Comparison of ENCODE assay signal across 24 mouse cellular contexts in the genomic region with DNA sequence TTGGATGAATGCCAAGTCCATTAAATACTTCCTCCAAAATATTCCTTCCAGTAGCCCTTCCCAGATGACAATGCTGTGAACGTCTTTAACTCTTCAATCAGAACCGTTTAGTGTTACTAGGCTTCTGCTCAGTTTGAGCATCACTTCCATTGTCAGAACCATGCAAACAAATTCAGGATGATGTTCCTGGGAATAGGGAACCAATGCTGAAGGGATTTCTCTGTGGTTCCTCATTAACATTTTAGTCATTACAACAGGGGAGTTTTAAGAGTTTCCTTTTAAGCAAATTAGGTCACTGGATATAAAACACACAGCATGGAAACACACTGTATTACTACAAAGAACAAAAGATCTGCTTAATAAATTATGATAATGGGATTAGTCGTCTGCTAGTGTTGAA.
A peak's percentile ranks its signal among the peaks of the same experiment; 100 is the strongest.
DNase-seq lines count a peak whose midpoint lies in the region; ATAC-seq and TF ChIP-seq lines count a peak whose summit lies in the region.
"Had no signal": no experiment of that assay in that cellular context is flagged by ENCODE, and none has a peak within 500 bp of the region (broad histone marks: within the 10 kb centered on the region; RNA-seq: fewer than 3 reads in every experiment).

No protein-coding gene starts in this region.

- no peaks in the 10 kb centered on the region for H3K9me3 ChIP-seq in embryonic facial prominence, embryonic 14.5 days (ENCODE audit: control insufficient read depth, low read length)
- no peaks in the 10 kb centered on the region for H3K9me3 ChIP-seq in embryonic facial prominence, embryonic 10.5 days
- no peaks in the 10 kb centered on the region for H3K9me3 ChIP-seq in lung, embryonic 14.5 days (ENCODE audit: low read depth, low read length)
- no peaks in the 10 kb centered on the region for H3K9me3 ChIP-seq in neural tube, embryonic 14.5 days (ENCODE audit: control insufficient read depth, low read length)
- no peaks in the 10 kb centered on the region; the same call in 1 of the 2 replicates for H3K9me3 ChIP-seq in neural tube, embryonic 15.5 days (replicated peaks)
- H3K9me3 ChIP-seq: embryonic facial prominence, embryonic 15.5 days; forebrain, embryonic 10.5 days; heart, embryonic 10.5 days; hindbrain, embryonic 12.5 days had no signal

- no peaks in the 10 kb centered on the region for H3K27me3 ChIP-seq in embryonic facial prominence, embryonic 14.5 days (replicated peaks; ENCODE audit: control insufficient read depth, insufficient read depth, low read length)
- H3K27me3 ChIP-seq in embryonic facial prominence, embryonic 10.5 days (replicated peaks; ENCODE audit: low read depth, poor library complexity, severe bottlenecking) = no peaks in the 10 kb centered on the region
- H3K27me3 ChIP-seq in lung, embryonic 14.5 days (ENCODE audit: insufficient read depth, low read length) = no peaks in the 10 kb centered on the region
- H3K27me3 ChIP-seq in neural tube, embryonic 14.5 days (ENCODE audit: control insufficient read depth, insufficient read depth, low read length) = no peaks in the 10 kb centered on the region
- no peaks in the 10 kb centered on the region for H3K27me3 ChIP-seq in neural tube, embryonic 15.5 days (replicated peaks)
- H3K27me3 ChIP-seq: embryonic facial prominence, embryonic 15.5 days; hindbrain, embryonic 12.5 days had no signal

- no peaks in the 10 kb centered on the region for H3K4me1 ChIP-seq in embryonic facial prominence, embryonic 14.5 days (ENCODE audit: control insufficient read depth, insufficient read depth, low read length)
- no peaks in the 10 kb centered on the region for H3K4me1 ChIP-seq in embryonic facial prominence, embryonic 10.5 days
- H3K4me1 ChIP-seq in lung, embryonic 14.5 days (ENCODE audit: insufficient read depth) = no peaks in the 10 kb centered on the region
- no peaks in the 10 kb centered on the region for H3K4me1 ChIP-seq in neural tube, embryonic 14.5 days (ENCODE audit: control insufficient read depth, insufficient read depth, low read length)
- no peaks in the 10 kb centered on the region for H3K4me1 ChIP-seq in neural tube, embryonic 15.5 days
- H3K4me1 ChIP-seq: embryonic facial prominence, embryonic 15.5 days; forebrain, embryonic 10.5 days; heart, embryonic 10.5 days; hindbrain, embryonic 12.5 days had no signal

- WGBS in embryonic facial prominence, embryonic 14.5 days = 44% methylated on average over 3 of the region's 3 CpGs
- 54% methylated on average over 3 of the region's 3 CpGs for WGBS in embryonic facial prominence, embryonic 10.5 days
- WGBS in lung, embryonic 14.5 days = 40% methylated on average over 3 of the region's 3 CpGs
- 21% methylated on average over 3 of the region's 3 CpGs for WGBS in neural tube, embryonic 14.5 days
- WGBS in neural tube, embryonic 15.5 days = 20% methylated on average over 3 of the region's 3 CpGs

- TF ChIP-seq CTCF in lung, embryonic 14.5 days (IDR thresholded peaks at IDR 0.05; ENCODE audit: low read depth) = no peak

- no peaks in the 10 kb centered on the region for H3K36me3 ChIP-seq in embryonic facial prominence, embryonic 14.5 days (ENCODE audit: control insufficient read depth, insufficient read depth, low read length)
- no peaks in the 10 kb centered on the region for H3K36me3 ChIP-seq in embryonic facial prominence, embryonic 10.5 days (replicated peaks)
- no peaks in the 10 kb centered on the region for H3K36me3 ChIP-seq in lung, embryonic 14.5 days (ENCODE audit: insufficient read depth)
- no peaks in the 10 kb centered on the region for H3K36me3 ChIP-seq in neural tube, embryonic 14.5 days (ENCODE audit: control insufficient read depth, insufficient read depth, low read length)
- no peaks in the 10 kb centered on the region for H3K36me3 ChIP-seq in neural tube, embryonic 15.5 days
- H3K36me3 ChIP-seq: embryonic facial prominence, embryonic 15.5 days; forebrain, embryonic 10.5 days; G1E; heart, embryonic 10.5 days; hindbrain, embryonic 12.5 days had no signal

- H3K27ac ChIP-seq in embryonic facial prominence, embryonic 14.5 days (replicated peaks; ENCODE audit: low read depth, low read length) = no peak overlapping the region
- H3K27ac ChIP-seq in embryonic facial prominence, embryonic 10.5 days (replicated peaks) = no peak overlapping the region
- no peak overlapping the region for H3K27ac ChIP-seq in lung, embryonic 14.5 days (ENCODE audit: low read depth)
- no peak overlapping the region for H3K27ac ChIP-seq in neural tube, embryonic 14.5 days (ENCODE audit: low read depth, low read length)
- H3K27ac ChIP-seq in neural tube, embryonic 15.5 days (replicated peaks) = no peak overlapping the region
- H3K27ac ChIP-seq: embryonic facial prominence, embryonic 15.5 days; forebrain, embryonic 10.5 days; heart, embryonic 10.5 days; hindbrain, embryonic 12.5 days had no signal

- no peak overlapping the region for H3K4me3 ChIP-seq in embryonic facial prominence, embryonic 14.5 days (ENCODE audit: low read depth, low read length)
- H3K4me3 ChIP-seq in embryonic facial prominence, embryonic 10.5 days = no peak overlapping the region
- H3K4me3 ChIP-seq in lung, embryonic 14.5 days (ENCODE audit: low read depth, low read length) = no peak overlapping the region
- no peak overlapping the region for H3K4me3 ChIP-seq in neural tube, embryonic 14.5 days (ENCODE audit: low read depth, low read length)
- no peak overlapping the region for H3K4me3 ChIP-seq in neural tube, embryonic 15.5 days (replicated peaks)
- H3K4me3 ChIP-seq: embryonic facial prominence, embryonic 15.5 days; erythroblast, embryonic 14.5 days; forebrain, embryonic 10.5 days; heart, embryonic 10.5 days; hindbrain, embryonic 12.5 days had no signal

- DNase-seq in embryonic facial prominence, embryonic 14.5 days (ENCODE audit: low spot score) = no peak
- no peak for DNase-seq in embryonic facial prominence, embryonic 10.5 days (ENCODE audit: low spot score)
- peak; percentile 8 for DNase-seq in lung, embryonic 14.5 days
- no peak for DNase-seq in lung, postnatal 10 days
- no peak for DNase-seq in cerebellum, postnatal 4 days (ENCODE audit: low spot score in 2 of 2)
- DNase-seq: adrenal gland, postnatal 10 days; B cell, adult 2 months; cerebellum, adult 11-12 months; cerebellum, adult 9-10 months; cerebellum, postnatal 25 days; gastrocnemius, postnatal 10 days; heart, adult 18-20 months; heart, postnatal 10 days; heart, postnatal 4 days had no signal

- no peak overlapping the region for H3K4me2 ChIP-seq in embryonic facial prominence, embryonic 14.5 days (ENCODE audit: low read depth, low read length)
- no peak overlapping the region for H3K4me2 ChIP-seq in lung, embryonic 14.5 days
- no peak overlapping the region for H3K4me2 ChIP-seq in neural tube, embryonic 14.5 days (ENCODE audit: low read depth, low read length)
- no peak overlapping the region for H3K4me2 ChIP-seq in neural tube, embryonic 15.5 days
- H3K4me2 ChIP-seq: embryonic facial prominence, embryonic 15.5 days; hindbrain, embryonic 12.5 days had no signal

- ATAC-seq in embryonic facial prominence, embryonic 14.5 days (ENCODE audit: low read depth) = peak; percentile 22; the same call in 1 of the 2 replicates
- ATAC-seq in lung, embryonic 14.5 days (ENCODE audit: insufficient read depth) = no peak
- ATAC-seq in neural tube, embryonic 14.5 days (ENCODE audit: low read depth) = peak; percentile 73
- no peak for ATAC-seq in neural tube, embryonic 15.5 days (ENCODE audit: low FRiP score)
- ATAC-seq: CD4-positive, CD25-positive, alpha-beta regulatory T cell, adult 4 months; forebrain, embryonic 16.5 days had no signal

- H3K9ac ChIP-seq in embryonic facial prominence, embryonic 14.5 days (ENCODE audit: low read depth, low read length) = no peak overlapping the region
- no peak overlapping the region for H3K9ac ChIP-seq in lung, embryonic 14.5 days
- no peak overlapping the region for H3K9ac ChIP-seq in neural tube, embryonic 14.5 days (replicated peaks; ENCODE audit: low read depth, low read length)
- H3K9ac ChIP-seq in neural tube, embryonic 15.5 days (replicated peaks) = no peak overlapping the region
- H3K9ac ChIP-seq: embryonic facial prominence, embryonic 15.5 days; hindbrain, embryonic 12.5 days had no signal

Comparison
In these comparisons a context has a peak if more than half of its experiments do, and no peak if none do; other contexts are left out.
1. ATAC-seq: peak in embryonic facial prominence, embryonic 14.5 days (single experiment) and neural tube, embryonic 14.5 days (single experiment); none in lung, embryonic 14.5 days (single experiment) and neural tube, embryonic 15.5 days (single experiment).